Mouse (Mus musculus) lung, postnatal 0 days (tissue): ENCODE measurements around the gene Parvb. TPM values are rescaled to one million over a fixed set of nuclear protein-coding genes. Genes with fewer than 3 reads are reported as not detected.

Experiments used
- ATAC-seq: fragments of 200-750 bp; cut with Nextera tagmentation; 2 replicates; pipeline ENCODE4 v1.8.0; 2017; ENCODE audit warnings: moderate library complexity
- DNase-seq: peaks from one replicate; pipeline ENCODE4 v3.0.0-alpha.2; 2016; ENCODE audit warnings: low spot score
- H3K27ac ChIP-seq: fragments of 300-500 bp; sonication (generic); 2 replicates; pipeline ENCODE4 v1.5.1; 2014; ENCODE audit warnings: antibody characterized with exemption, mild to moderate bottlenecking, low read length, mixed read lengths
- H3K27me3 ChIP-seq: fragments of 300-500 bp; sonication (generic); replicated peaks from 2 replicates; pipeline ENCODE4 v1.6.1; 2014; ENCODE audit warnings: low read length, mixed read lengths; ENCODE audit not compliant: insufficient read depth
- H3K36me3 ChIP-seq: fragments of 300-500 bp; sonication (generic); 2 replicates; pipeline ENCODE4 v1.6.1; 2014; ENCODE audit warnings: low read length, mixed read lengths; ENCODE audit not compliant: insufficient read depth
- H3K4me1 ChIP-seq: fragments of 300-500 bp; sonication (generic); 2 replicates; pipeline ENCODE4 v1.6.1; 2014; ENCODE audit warnings: antibody characterized with exemption, low read depth, low read length, mixed read lengths; ENCODE audit not compliant: insufficient read depth
- H3K4me2 ChIP-seq: fragments of 300-500 bp; sonication (generic); replicated peaks from 2 replicates; pipeline ENCODE4 v1.6.1; 2014; ENCODE audit warnings: low read depth, mild to moderate bottlenecking, low read length, moderate library complexity, mixed read lengths
- H3K4me3 ChIP-seq: fragments of 300-500 bp; sonication (generic); 2 replicates; pipeline ENCODE4 v1.5.1; 2014; ENCODE audit warnings: low read depth, low read length
- H3K9ac ChIP-seq: fragments of 300-500 bp; sonication (generic); replicated peaks from 2 replicates; pipeline ENCODE4 v1.6.1; 2014; ENCODE audit warnings: low read depth, mild to moderate bottlenecking
- H3K9me3 ChIP-seq: fragments of 300-500 bp; sonication (generic); 2 replicates; pipeline ENCODE4 v1.6.1; 2016; ENCODE audit warnings: low read length, mixed read lengths
- CTCF ChIP-seq: IDR thresholded peaks from 2 replicates; pipeline ENCODE4 v1.5.1; 2016; ENCODE audit warnings: antibody characterized with exemption, mild to moderate bottlenecking
- EP300 ChIP-seq: IDR thresholded peaks from 2 replicates; pipeline ENCODE4 v1.6.1; 2016; ENCODE audit warnings: antibody characterized with exemption, mild to moderate bottlenecking, control low read depth
- WGBS: fragments of 180-500 bp; shearing (Covaris S2); extraction: QIAGEN DNeasy Blood & Tissue Kit; methylation state at CpG from one replicate; pipeline ENCODE4 v1.1.7; 2014; 5-methylcytosine and 5-hydroxymethylcytosine counted together
- polyA plus RNA-seq: library from polyadenylated mRNA; unstranded; fragments of >200 nt; fragmentation: Nextera tagmentation; extraction: Ambion mirVana; gene quantifications from 2 replicates; pipeline ENCODE4 v1.2.1, GENCODE M21; 2015

Gene Parvb
- polyA plus RNA-seq, 1 experiment from 2014 or later: 8.5 TPM

DNA sequence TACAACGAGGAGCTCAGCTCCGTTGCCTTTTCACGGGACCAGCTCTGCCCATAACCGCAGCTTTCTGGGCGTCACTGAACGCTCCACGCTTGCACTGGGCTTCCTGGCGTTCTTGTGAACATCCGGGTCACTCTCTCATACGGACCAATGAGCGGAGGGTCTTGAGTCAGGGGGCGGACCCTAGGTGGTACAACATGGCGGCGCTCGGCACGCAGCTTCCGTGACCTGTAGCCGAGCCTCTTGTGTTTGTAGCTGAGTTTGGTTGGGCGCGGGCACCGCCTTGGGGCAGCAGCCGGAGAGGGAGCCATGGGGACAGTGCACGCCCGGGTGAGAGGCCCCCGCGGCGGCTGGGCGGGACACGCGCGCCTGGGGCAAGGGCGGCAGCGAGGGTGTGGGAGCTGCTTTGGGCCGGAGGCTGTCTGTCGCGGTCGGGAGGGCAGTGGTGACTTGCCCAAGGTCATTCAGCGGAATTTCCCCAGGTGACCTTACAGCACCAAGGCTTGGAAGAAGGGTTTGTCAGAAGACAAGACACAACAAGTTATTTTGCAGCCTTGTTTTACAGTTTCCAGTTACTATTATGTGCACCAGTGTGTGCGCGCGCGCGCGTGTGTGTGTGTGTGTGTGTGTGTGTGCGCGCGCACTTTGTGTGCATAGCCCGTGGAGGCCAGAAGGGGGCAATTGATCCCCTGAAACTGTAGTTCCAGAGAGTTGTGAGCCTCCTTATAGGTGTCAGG lies 39.6 kb upstream of the Parvb start, which contains the start of gene Samm50:
Gene Samm50 (plus strand): TSS at position 184 of the 734 bp plus-strand sequence.
- Histone ChIP-seq H3K27ac (peak within 1 kb of the TSS; percentile 91), H3K4me1 (no peaks in the 10 kb centered on the region), H3K27me3 (no peaks in the 10 kb centered on the region), H3K4me2 (peak within 1 kb of the TSS; percentile 53), H3K9me3 (no peaks in the 10 kb centered on the region), H3K4me3 (peak within 1 kb of the TSS; percentile 82), H3K9ac (peak within 1 kb of the TSS; percentile 75), H3K36me3 (peaks cover 14% of the 10 kb centered on the region; the same call in 1 of the 2 replicates)
- 5% methylated on average over 48 of the region's 48 CpGs for WGBS
- ATAC-seq: peak; percentile 100
- DNase-seq: peak; percentile 98
- TF ChIP-seq CTCF: peak; percentile 33
- TF ChIP-seq EP300: no peak

DNA sequence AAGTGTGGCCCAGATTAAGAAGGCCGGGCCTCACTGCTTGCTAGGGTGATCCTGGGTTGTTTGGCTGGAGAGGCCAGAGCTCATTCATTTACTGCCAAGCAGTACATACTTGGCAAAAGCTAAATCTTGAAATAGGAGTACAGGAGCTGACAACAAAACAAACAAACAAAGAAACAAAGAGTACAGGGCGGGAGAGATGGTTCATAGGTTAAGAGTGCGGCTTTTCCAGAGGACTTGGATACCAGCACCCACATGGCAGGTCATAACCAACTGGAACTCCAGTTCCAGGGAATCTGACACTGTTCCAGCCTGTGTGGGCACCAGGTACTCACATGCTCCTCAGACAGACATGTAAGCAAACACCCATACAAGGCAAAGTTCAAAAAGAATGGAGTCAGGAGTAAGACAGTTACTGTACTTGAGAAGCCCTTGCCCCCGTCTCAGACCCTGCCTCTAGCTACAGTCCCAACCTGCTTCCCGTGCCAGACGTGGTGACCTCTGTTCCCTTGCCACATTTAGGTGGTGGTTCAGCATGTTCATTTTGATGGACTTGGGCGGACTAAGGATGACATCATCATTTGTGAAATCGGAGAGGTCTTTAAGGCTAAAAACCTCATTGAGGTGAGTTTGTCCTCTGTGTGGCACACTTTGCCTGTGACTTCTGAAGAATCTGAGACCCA lies 35.2 kb upstream of the Parvb start:
- Histone ChIP-seq H3K9ac (no peak overlapping the region), H3K36me3 (peaks cover 57% of the 10 kb centered on the region), H3K4me3 (no peak overlapping the region), H3K4me1 (no peaks in the 10 kb centered on the region), H3K9me3 (no peaks in the 10 kb centered on the region), H3K27ac (no peak overlapping the region), H3K4me2 (no peak overlapping the region), H3K27me3 (no peaks in the 10 kb centered on the region)
- no peak for TF ChIP-seq CTCF
- TF ChIP-seq EP300: no peak
- 76% methylated on average over 8 of the region's 8 CpGs for WGBS
- DNase-seq (no peak), ATAC-seq (no peak)

DNA sequence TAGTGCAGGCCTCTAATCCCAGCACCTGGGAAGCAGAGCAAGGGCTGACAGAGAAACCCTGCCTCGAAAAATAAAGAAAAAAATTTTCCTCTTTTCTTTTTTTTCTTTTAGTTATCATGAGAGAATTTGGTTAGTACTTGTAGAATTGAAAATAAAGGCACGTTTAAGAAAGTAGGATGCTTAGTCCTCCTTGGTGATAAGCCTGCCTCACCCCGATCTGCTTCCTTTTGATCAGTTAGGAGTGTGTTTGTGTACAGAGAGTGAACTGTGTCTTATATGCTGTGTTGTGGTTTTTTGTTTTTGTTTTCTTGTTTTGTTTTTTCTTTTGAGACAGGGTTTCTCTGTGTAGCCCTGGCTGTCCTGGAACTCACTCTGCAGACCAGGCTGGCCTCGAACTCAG lies 24.5 kb upstream of the Parvb start:
- H3K9ac ChIP-seq: no peak overlapping the region
- H3K4me3 ChIP-seq: no peak overlapping the region
- 93% methylated on average over 4 of the region's 4 CpGs for WGBS
- H3K27me3 ChIP-seq: no peaks in the 10 kb centered on the region
- H3K27ac ChIP-seq: no peak overlapping the region
- ATAC-seq (no peak), DNase-seq (no peak)
- no peaks in the 10 kb centered on the region for H3K9me3 ChIP-seq
- no peak overlapping the region for H3K4me2 ChIP-seq
- TF ChIP-seq CTCF (no peak), EP300 (no peak)
- H3K36me3 ChIP-seq: peaks cover 10% of the 10 kb centered on the region; the same call in 1 of the 2 replicates
- no peaks in the 10 kb centered on the region for H3K4me1 ChIP-seq

- Histone ChIP-seq H3K36me3 (peaks cover 14% of the 10 kb centered on the region; the same call in 1 of the 2 replicates), H3K4me2 (no peak overlapping the region), H3K27me3 (no peaks in the 10 kb centered on the region), H3K9me3 (no peaks in the 10 kb centered on the region), H3K4me3 (no peak overlapping the region), H3K27ac (no peak overlapping the region), H3K4me1 (no peaks in the 10 kb centered on the region), H3K9ac (no peak overlapping the region)
- TF ChIP-seq EP300: 0 out of 2 replicates have a peak, but pooled peaks have one; percentile 32
- TF ChIP-seq CTCF: no peak
- ATAC-seq (peak; percentile 55), DNase-seq (peak; percentile 36)
- WGBS: 66% methylated on average over 11 of the region's 11 CpGs
Observed at GRCm38 (mm10) chr15:84209517-84210412, 22.1 kb upstream of the Parvb start.

DNA sequence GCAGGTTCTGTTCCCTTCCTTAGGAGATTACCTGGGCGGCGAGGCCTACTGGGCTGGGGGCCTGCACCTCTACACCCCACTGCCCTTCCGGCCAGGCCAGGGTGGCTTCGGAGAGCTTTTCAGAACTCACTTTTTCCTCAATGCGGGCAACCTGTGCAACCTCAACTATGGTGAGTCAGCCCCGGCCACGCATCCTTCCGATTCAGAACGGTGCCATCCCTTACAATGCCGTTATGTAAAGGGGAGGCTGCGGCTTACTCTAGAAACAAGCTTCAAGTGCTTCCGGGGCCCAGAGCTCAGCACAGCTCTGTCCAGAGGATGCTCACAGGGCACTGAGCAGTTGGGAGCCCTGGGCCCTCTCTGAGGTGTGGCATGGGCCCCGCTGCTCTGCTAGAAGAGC lies 21.4 kb upstream of the Parvb start:
- Histone ChIP-seq H3K36me3 (peaks cover 16% of the 10 kb centered on the region; the same call in 1 of the 2 replicates), H3K4me1 (no peaks in the 10 kb centered on the region), H3K4me2 (no peak overlapping the region), H3K9me3 (no peaks in the 10 kb centered on the region), H3K27ac (no peak overlapping the region), H3K9ac (no peak overlapping the region), H3K4me3 (no peak overlapping the region), H3K27me3 (no peaks in the 10 kb centered on the region)
- DNase-seq: no peak
- TF ChIP-seq CTCF: no peak
- no peak for TF ChIP-seq EP300
- whole genome bisulfite sequencing: 91% methylated on average over 13 of the region's 13 CpGs
- no peak for ATAC-seq
